In the genomic region with DNA sequence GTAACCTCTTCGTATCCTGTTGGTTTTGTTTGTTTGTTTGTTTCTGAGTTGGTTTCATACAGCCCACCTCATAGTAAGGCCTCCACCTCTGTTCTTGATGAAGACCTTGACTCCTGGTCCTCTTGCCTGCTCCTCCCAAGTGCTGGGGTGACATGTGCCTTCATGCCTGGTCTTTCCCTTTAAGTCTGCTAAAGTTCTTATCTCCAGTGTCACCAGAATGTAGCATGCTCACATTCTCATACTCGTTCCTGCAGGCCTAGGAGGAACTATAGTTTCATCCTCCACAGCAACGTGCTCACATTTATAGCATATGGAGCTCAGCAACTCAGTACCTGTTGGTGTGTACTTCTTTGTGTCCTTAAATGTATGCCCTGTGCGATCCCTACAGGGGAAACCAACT, we compare ENCODE assay signal across 21 mouse cellular contexts.
"Had no signal": no experiment of that assay in that cellular context is flagged by ENCODE, and none has a peak within 500 bp of the region (broad histone marks: within the 10 kb centered on the region; RNA-seq: fewer than 3 reads in every experiment).

No protein-coding gene starts in this region.

- ATAC-seq: forebrain, postnatal 0 days; hindbrain, postnatal 0 days; intestine, embryonic 16.5 days; liver, embryonic 12.5 days had no signal

- DNase-seq: forebrain, postnatal 0 days; gastrocnemius, postnatal 14 days; gastrocnemius, postnatal 36 days; heart, adult 2 months; heart, postnatal 10 days; kidney, adult 11 months; kidney, adult 2 months; kidney, adult 9 months; kidney, postnatal 14 days; kidney, postnatal 36 days; layer of hippocampus, adult 9-11 months; layer of hippocampus, postnatal 36 days; left cerebral cortex, postnatal 4 days had no signal

- H3K4me2 ChIP-seq: heart, embryonic 11.5 days; hindbrain, embryonic 13.5 days; hindbrain, embryonic 15.5 days; limb, embryonic 12.5 days; liver, embryonic 12.5 days had no signal

- H3K4me3 ChIP-seq: heart, adult 2 months; hindbrain, embryonic 13.5 days; hindbrain, embryonic 15.5 days; limb, embryonic 12.5 days; liver, embryonic 12.5 days had no signal

- H3K9me3 ChIP-seq: hindbrain, embryonic 13.5 days; hindbrain, embryonic 15.5 days; limb, embryonic 12.5 days; liver, embryonic 12.5 days had no signal

- H3K27me3 ChIP-seq: hindbrain, embryonic 15.5 days; liver, embryonic 12.5 days had no signal

- H3K9ac ChIP-seq: forebrain, postnatal 0 days; hindbrain, embryonic 13.5 days; hindbrain, embryonic 15.5 days; limb, embryonic 12.5 days; liver, embryonic 12.5 days; liver, embryonic 14.5 days had no signal

- H3K27ac ChIP-seq: heart, adult 2 months; hindbrain, embryonic 13.5 days; hindbrain, embryonic 15.5 days; hindbrain, postnatal 0 days; limb, embryonic 12.5 days; liver, embryonic 12.5 days; liver, embryonic 14.5 days had no signal
